Mouse (Mus musculus): ENCODE data around the gene Mllt3. TPM values are rescaled to one million over a fixed set of nuclear protein-coding genes. Genes with fewer than 3 reads are reported as not detected.
A peak's percentile ranks its signal among the peaks of the same experiment; 100 is the strongest.

The Mllt3 gene
- total and polyA plus RNA-seq, 3 experiments: 15.4 to 75.3 TPM; not detected in 1

GRCm38 (mm10) chr4:87775721-87776120, 257.4 kb downstream of the Mllt3 start:
- Histone ChIP-seq H3K4me3 (ENCODE audit: control insufficient read depth in 1 of 2, insufficient read depth in 1 of 2, low read depth in 2 of 2, low read length in 2 of 2) (no peak overlapping the region), H3K79me2 (ENCODE audit: control insufficient read depth, insufficient read depth, low read length, poor library complexity) (no peaks in the 10 kb centered on the region), H3K27ac (ENCODE audit: control insufficient read depth, low read depth, low read length) (no peak overlapping the region), H3K9me3 (replicated peaks; ENCODE audit: insufficient read depth, low read length) (no peaks in the 10 kb centered on the region), H3K9ac (ENCODE audit: control insufficient read depth, low read depth, low read length, poor library complexity, severe bottlenecking) (no peak overlapping the region), H3K27me3 (ENCODE audit: control insufficient read depth in 1 of 2, insufficient read depth in 2 of 2, low read length in 2 of 2) (no peaks in the 10 kb centered on the region), H3K36me3 (ENCODE audit: control insufficient read depth in 1 of 2, insufficient read depth in 2 of 2, low read length in 2 of 2) (no peaks in the 10 kb centered on the region), H3K4me1 (ENCODE audit: control insufficient read depth in 1 of 2, insufficient read depth in 2 of 2, low read length in 2 of 2) (no peaks in the 10 kb centered on the region)
- no peak for DNase-seq (ENCODE audit: low read depth, low spot score)
- TF ChIP-seq MAFK (IDR thresholded peaks at IDR 0.05; ENCODE audit: borderline replicate concordance, low read depth, low read length): no peak
- TF ChIP-seq E2F4 (IDR thresholded peaks at IDR 0.05; ENCODE audit: borderline replicate concordance, low read depth, low read length): no peak
- TF ChIP-seq TBP (IDR thresholded peaks at IDR 0.05; ENCODE audit: low read depth, low read length): no peak
- no peak for TF ChIP-seq NRF1 (IDR thresholded peaks at IDR 0.05; ENCODE audit: insufficient read depth, low read depth, low read length, poor library complexity, severe bottlenecking)
- no peak for TF ChIP-seq ZNF384 (IDR thresholded peaks at IDR 0.05; ENCODE audit: low read depth, low read length)
- no peak for TF ChIP-seq MYC (IDR thresholded peaks at IDR 0.05; ENCODE audit: low read depth, low read length)
- TF ChIP-seq EP300 (IDR thresholded peaks at IDR 0.05; ENCODE audit: low read depth in 1 of 2, low read length in 2 of 2): no peak
- no peak for TF ChIP-seq POLR2AphosphoS2 (IDR thresholded peaks at IDR 0.05; ENCODE audit: low read length)
- TF ChIP-seq ETS1 (IDR thresholded peaks at IDR 0.05; ENCODE audit: low read depth, low read length): no peak
- no peak for TF ChIP-seq RCOR1 (IDR thresholded peaks at IDR 0.05; ENCODE audit: low read depth, low read length)
- TF ChIP-seq CHD2 (IDR thresholded peaks at IDR 0.05; ENCODE audit: low read length): no peak
- no peak for TF ChIP-seq BHLHE40 (IDR thresholded peaks at IDR 0.05; ENCODE audit: borderline replicate concordance, low read depth, low read length)
- no peak for TF ChIP-seq ZKSCAN1 (IDR thresholded peaks at IDR 0.05; ENCODE audit: low read depth, low read length)

- Histone ChIP-seq H3K27me3 (ENCODE audit: control insufficient read depth in 1 of 2, insufficient read depth in 2 of 2, low read length in 2 of 2) (no peaks in the 10 kb centered on the region), H3K27ac (ENCODE audit: control insufficient read depth, low read depth, low read length) (no peak overlapping the region), H3K36me3 (ENCODE audit: control insufficient read depth in 1 of 2, insufficient read depth in 2 of 2, low read length in 2 of 2) (no peaks in the 10 kb centered on the region), H3K9ac (ENCODE audit: control insufficient read depth, low read depth, low read length, poor library complexity, severe bottlenecking) (no peak overlapping the region), H3K9me3 (replicated peaks; ENCODE audit: insufficient read depth, low read length) (no peaks in the 10 kb centered on the region), H3K4me1 (ENCODE audit: control insufficient read depth in 1 of 2, insufficient read depth in 2 of 2, low read length in 2 of 2) (no peaks in the 10 kb centered on the region), H3K4me3 (ENCODE audit: control insufficient read depth in 1 of 2, insufficient read depth in 1 of 2, low read depth in 2 of 2, low read length in 2 of 2) (no peak overlapping the region), H3K79me2 (ENCODE audit: control insufficient read depth, insufficient read depth, low read length, poor library complexity) (no peaks in the 10 kb centered on the region)
- DNase-seq (ENCODE audit: low read depth, low spot score): peak; percentile 19
- TF ChIP-seq SMC3 (IDR thresholded peaks at IDR 0.05; ENCODE audit: low read depth, low read length): peak; percentile 30; the same call in 1 of the 2 replicates
- TF ChIP-seq ELF1 (IDR thresholded peaks at IDR 0.05; ENCODE audit: low read depth, low read length): no peak
- TF ChIP-seq CTCF (IDR thresholded peaks at IDR 0.05 in 2 of 3, conservative IDR thresholded peaks at IDR 0.05 in 1 of 3; ENCODE audit: control insufficient read depth in 1 of 3, insufficient read depth in 1 of 3, low read depth in 2 of 3, low read length in 3 of 3, poor library complexity in 1 of 3, severe bottlenecking in 1 of 3): peak in 2 of 3 experiments; percentile 9 to 37; a peak in 2 of 6 replicates
- TF ChIP-seq MYB (IDR thresholded peaks at IDR 0.05; ENCODE audit: low read depth, low read length): no peak
- no peak for TF ChIP-seq TCF12 (IDR thresholded peaks at IDR 0.05; ENCODE audit: low read depth, low read length)
- no peak for TF ChIP-seq MEF2A (IDR thresholded peaks at IDR 0.05; ENCODE audit: extremely low read depth, insufficient replicate concordance, low read depth, low read length, poor library complexity, severe bottlenecking)
- TF ChIP-seq SIN3A (IDR thresholded peaks at IDR 0.05; ENCODE audit: low read length): no peak
- TF ChIP-seq E2F4 (IDR thresholded peaks at IDR 0.05; ENCODE audit: borderline replicate concordance, low read depth, low read length): no peak
- no peak for TF ChIP-seq MYC (IDR thresholded peaks at IDR 0.05; ENCODE audit: low read depth, low read length)
- TF ChIP-seq CHD2 (IDR thresholded peaks at IDR 0.05; ENCODE audit: low read length): no peak
These were observed 258.6 kb downstream of the Mllt3 start for GRCm38 (mm10) chr4:87774515-87774914.

All from MEL (cell line).